Mouse (Mus musculus): ENCODE results near the gene Gm49721.
"Not testable (repeated sequence)": the region's sequence is repeated elsewhere in the genome, so short reads cannot be mapped to it uniquely, and the experiment has no call there.

DNA sequence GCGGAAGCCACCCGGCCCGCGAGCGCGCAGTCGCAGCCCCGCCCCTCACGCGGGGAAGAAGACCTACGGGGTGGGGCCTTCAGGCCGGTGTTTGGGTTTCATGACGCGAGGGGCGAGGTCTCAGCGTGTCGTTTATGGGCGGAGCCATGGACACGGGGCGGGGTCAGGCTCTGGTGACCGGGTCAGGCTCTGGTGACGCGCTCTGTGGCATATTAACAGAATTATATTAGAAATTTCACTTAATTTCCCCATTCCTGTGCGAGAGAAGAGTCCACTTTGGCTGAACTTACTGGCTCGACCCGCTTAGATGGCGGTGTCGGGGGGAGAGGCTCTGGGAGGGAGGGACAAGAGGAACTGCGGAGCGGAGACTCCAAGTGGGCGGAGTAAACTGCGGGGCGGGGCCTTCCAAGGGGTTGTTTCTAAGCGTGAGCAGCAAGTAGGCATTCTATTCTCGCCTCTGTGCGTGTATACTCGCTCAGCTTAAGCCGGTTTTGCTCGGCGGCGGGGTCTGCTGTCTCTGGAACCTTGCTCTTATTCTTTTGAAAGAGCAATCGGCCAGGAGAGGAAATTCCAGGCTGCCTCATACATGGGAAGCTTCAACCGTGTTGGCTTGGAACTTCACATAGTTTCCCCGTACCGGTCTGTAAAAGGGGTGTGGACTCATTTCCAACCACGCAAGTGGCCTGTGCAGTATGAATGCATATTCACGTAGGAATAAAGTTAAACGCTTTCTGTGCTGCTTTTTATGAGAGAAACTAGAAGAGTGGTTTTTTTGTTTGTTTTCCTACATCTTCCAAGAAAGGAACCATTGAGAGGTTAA is 17.3 kb upstream of the Gm49721 start:
- not testable (repeated sequence) for TF ChIP-seq POLR2A (IDR thresholded peaks at IDR 0.05; ENCODE audit: low read depth, low read length); CTCF (IDR thresholded peaks at IDR 0.05; ENCODE audit: extremely low read depth, insufficient read length, insufficient replicate concordance, low read depth, low read length)

Data from small intestine, adult 2 months (tissue).